Mouse (Mus musculus) spleen, postnatal 14 days (tissue): ENCODE data around the gene Defb21.

ENCODE experiments used
- DNase-seq, 2 experiments: peaks; one replicate each; pipeline ENCODE4 v3.0.0; 2021 to 2022; ENCODE audit warnings: low spot score in 2 of 2

Defb21 gene

GRCm38 (mm10) chr2:152572114-152572794 is at the start of gene Defb21:
TSS of gene Defb21 (plus strand) at chr2:152572744.
- no peak for DNase-seq

GRCm38 (mm10) chr2:152539944-152540710 is 32.4 kb upstream of the Defb21 start, which contains the start of gene Defb29:
TSS of gene Defb29 (minus strand) at chr2:152540098.
- DNase-seq: no peak

GRCm38 (mm10) chr2:152541979-152542378 is 30.6 kb upstream of the Defb21 start:
- DNase-seq: no peak

GRCm38 (mm10) chr2:152542897-152543296 is 29.6 kb upstream of the Defb21 start:
- no peak for DNase-seq

GRCm38 (mm10) chr2:152543478-152543877 is 29.1 kb upstream of the Defb21 start:
- no peak for DNase-seq

- DNase-seq: no peak
Measured at GRCm38 (mm10) chr2:152544691-152545090, 27.9 kb upstream of the Defb21 start.

- no peak for DNase-seq
Measured at GRCm38 (mm10) chr2:152548124-152548523, 24.4 kb upstream of the Defb21 start.

GRCm38 (mm10) chr2:152553774-152554423 is 18.6 kb upstream of the Defb21 start:
- peak in 1 of 2 experiments; percentile 8 for DNase-seq

GRCm38 (mm10) chr2:152556655-152557054 is 15.9 kb upstream of the Defb21 start:
- no peak for DNase-seq

GRCm38 (mm10) chr2:152569038-152569437 is 3.5 kb upstream of the Defb21 start, which contains the start of gene Gm17416:
TSS of gene Gm17416 (plus strand) at chr2:152569338.
- no peak for DNase-seq

- DNase-seq: no peak
Measured at GRCm38 (mm10) chr2:152569881-152570280, 2.7 kb upstream of the Defb21 start.

GRCm38 (mm10) chr2:152570313-152570712 is 2.2 kb upstream of the Defb21 start:
- DNase-seq: no peak

- no peak for DNase-seq
Measured at GRCm38 (mm10) chr2:152573484-152573883, 940 bp downstream of the Defb21 start.

- DNase-seq: no peak
Measured at GRCm38 (mm10) chr2:152580107-152580506, 7.6 kb downstream of the Defb21 start, which contains the start of gene Defb19. TSS of gene Defb19 (minus strand) at chr2:152580312.

- no peak for DNase-seq
Measured at GRCm38 (mm10) chr2:152580612-152581011, 8.1 kb downstream of the Defb21 start.

GRCm38 (mm10) chr2:152586926-152587560 is 14.5 kb downstream of the Defb21 start:
- DNase-seq: no peak

GRCm38 (mm10) chr2:152588450-152588849 is 15.9 kb downstream of the Defb21 start:
- no peak for DNase-seq

GRCm38 (mm10) chr2:152589021-152589420 is 16.5 kb downstream of the Defb21 start:
- DNase-seq: no peak

- DNase-seq: no peak
Measured at GRCm38 (mm10) chr2:152599299-152599698, 26.8 kb downstream of the Defb21 start, which contains the start of gene Defb45. TSS of gene Defb45 (minus strand) at chr2:152599399.

GRCm38 (mm10) chr2:152600076-152600475 is 27.5 kb downstream of the Defb21 start:
- no peak for DNase-seq

GRCm38 (mm10) chr2:152601275-152601960 is 28.9 kb downstream of the Defb21 start:
- no peak for DNase-seq
